Mouse (Mus musculus): ENCODE results near the gene Zkscan14.

GRCm38 (mm10) chr5:145207954-145208353, 6.3 kb upstream of the Zkscan14 start:
- TF ChIP-seq POLR2A (IDR thresholded peaks at IDR 0.05; ENCODE audit: borderline replicate concordance, low read depth, low read length) (no peak), CTCF (IDR thresholded peaks at IDR 0.05; ENCODE audit: low read depth, low read length) (no peak)

Data from bone marrow macrophage, adult 2 months (primary cell).